Mouse (Mus musculus): Measurements from ENCODE around the gene Iqgap2. TPM values are rescaled to one million over a fixed set of nuclear protein-coding genes. Genes with fewer than 3 reads are reported as not detected.

Iqgap2 gene
- polyA plus RNA-seq, 1 experiment, result 44.1 TPM

DNA sequence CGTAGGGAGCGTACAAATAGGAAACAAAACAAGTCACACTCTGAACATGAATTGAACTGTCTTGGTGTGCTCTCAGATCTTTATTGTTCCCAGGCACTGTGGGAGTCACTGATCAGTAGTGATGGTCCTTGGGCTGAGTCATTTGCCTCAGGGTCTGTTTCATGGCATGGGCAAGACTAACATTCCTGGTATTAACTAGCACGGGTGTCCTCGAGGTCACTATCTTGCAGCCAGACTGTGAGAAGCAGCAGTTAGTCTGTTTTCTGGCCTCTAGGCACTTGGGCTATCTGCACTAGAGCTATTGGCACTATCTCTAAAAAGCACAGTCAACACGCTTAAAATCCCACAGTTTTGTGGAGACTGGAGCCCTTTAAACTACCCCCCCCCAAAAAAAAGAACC, 295.8 kb downstream of the Iqgap2 start:
- Histone ChIP-seq H3K4me1 (ENCODE audit: control insufficient read depth, insufficient read depth, insufficient read length, low read length) (no peaks in the 10 kb centered on the region), H3K27me3 (ENCODE audit: control insufficient read depth, insufficient read depth, low read length) (no peaks in the 10 kb centered on the region), H3K4me3 (ENCODE audit: low read depth, low read length) (no peak overlapping the region), H3K27ac (ENCODE audit: insufficient read depth, low read depth, low read length) (no peak overlapping the region), H3K36me3 (ENCODE audit: control insufficient read depth, insufficient read depth, low read length) (no peaks in the 10 kb centered on the region)
- no peak for TF ChIP-seq POLR2A (IDR thresholded peaks at IDR 0.05; ENCODE audit: low read depth, low read length)
- TF ChIP-seq CTCF (IDR thresholded peaks at IDR 0.05; ENCODE audit: extremely low read depth, insufficient read length, insufficient replicate concordance, low read depth, low read length), result no peak
- 64% methylated on average over 5 of the region's 5 CpGs for WGBS

DNA sequence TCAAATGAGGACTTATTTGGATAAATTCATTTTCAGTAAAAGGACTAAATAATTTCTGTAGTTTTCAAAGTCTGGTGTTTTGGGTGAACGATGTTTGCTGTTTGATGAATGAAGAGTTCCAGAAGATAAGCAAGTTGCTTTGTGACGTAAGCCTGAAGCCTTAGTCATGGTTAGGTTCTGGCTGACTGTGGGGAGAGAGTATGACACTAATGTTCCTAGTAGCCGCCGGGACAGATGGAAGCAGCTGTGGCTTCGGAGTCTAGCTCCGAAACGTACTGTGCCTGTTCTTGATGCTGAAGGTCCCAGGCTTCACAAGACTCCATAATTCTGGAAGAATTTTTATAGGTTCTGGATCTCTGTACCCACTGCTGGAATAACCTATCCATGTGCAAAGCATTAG, 296.3 kb downstream of the Iqgap2 start:
- Histone ChIP-seq H3K4me1 (ENCODE audit: control insufficient read depth, insufficient read depth, insufficient read length, low read length) (no peaks in the 10 kb centered on the region), H3K27me3 (ENCODE audit: control insufficient read depth, insufficient read depth, low read length) (no peaks in the 10 kb centered on the region), H3K36me3 (ENCODE audit: control insufficient read depth, insufficient read depth, low read length) (no peaks in the 10 kb centered on the region), H3K4me3 (ENCODE audit: low read depth, low read length) (no peak overlapping the region), H3K27ac (ENCODE audit: insufficient read depth, low read depth, low read length) (no peak overlapping the region)
- WGBS, result 82% methylated on average over 7 of the region's 7 CpGs
- no peak for TF ChIP-seq CTCF (IDR thresholded peaks at IDR 0.05; ENCODE audit: extremely low read depth, insufficient read length, insufficient replicate concordance, low read depth, low read length)
- TF ChIP-seq POLR2A (IDR thresholded peaks at IDR 0.05; ENCODE audit: low read depth, low read length), result no peak

DNA sequence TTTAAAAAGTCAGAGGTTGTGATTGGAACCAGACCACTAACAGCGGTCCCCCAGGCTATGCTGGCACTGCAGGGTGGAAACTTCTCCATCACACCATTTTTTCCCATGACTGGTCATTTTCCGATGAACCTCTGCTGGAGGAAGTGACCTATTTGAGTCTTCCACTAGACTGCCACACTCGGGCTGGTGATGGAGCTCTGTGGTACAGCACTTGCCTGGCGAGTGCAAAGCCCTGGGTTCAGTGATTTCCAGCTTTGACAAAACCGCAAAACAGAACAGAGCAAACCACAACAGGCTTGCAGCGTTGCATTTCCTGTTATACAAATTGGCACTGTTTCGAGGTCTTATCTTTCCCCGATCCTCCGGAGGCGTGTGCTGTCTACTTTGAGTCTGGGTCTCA, 298.9 kb downstream of the Iqgap2 start:
- Histone ChIP-seq H3K4me3 (ENCODE audit: low read depth, low read length) (no peak overlapping the region), H3K36me3 (ENCODE audit: control insufficient read depth, insufficient read depth, low read length) (no peaks in the 10 kb centered on the region), H3K27ac (ENCODE audit: insufficient read depth, low read depth, low read length) (no peak overlapping the region), H3K27me3 (ENCODE audit: control insufficient read depth, insufficient read depth, low read length) (no peaks in the 10 kb centered on the region), H3K4me1 (ENCODE audit: control insufficient read depth, insufficient read depth, insufficient read length, low read length) (no peaks in the 10 kb centered on the region)
- TF ChIP-seq CTCF (IDR thresholded peaks at IDR 0.05; ENCODE audit: extremely low read depth, insufficient read length, insufficient replicate concordance, low read depth, low read length), result no peak
- TF ChIP-seq POLR2A (IDR thresholded peaks at IDR 0.05; ENCODE audit: low read depth, low read length), result no peak
- 58% methylated on average over 10 of the region's 10 CpGs for WGBS

DNA sequence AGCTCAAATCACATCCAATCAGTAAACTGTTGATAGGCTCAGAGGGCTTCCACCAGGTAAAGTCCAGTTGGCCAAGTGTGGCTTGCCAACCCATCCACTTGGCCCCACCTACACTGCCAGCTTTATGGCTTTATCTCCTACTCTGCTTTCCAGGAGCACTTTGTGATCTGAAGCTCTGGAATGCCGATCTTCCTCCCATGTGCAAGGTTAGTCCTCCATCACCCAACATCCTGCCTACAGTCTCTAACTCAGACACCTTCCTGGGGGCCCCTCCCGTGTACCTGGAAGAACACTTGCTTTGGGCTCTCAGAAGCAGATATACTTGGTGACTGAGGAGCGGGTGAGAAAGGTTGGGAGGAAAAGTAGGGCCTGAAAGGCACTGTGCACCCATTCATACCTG, 300.1 kb downstream of the Iqgap2 start:
- TF ChIP-seq POLR2A (IDR thresholded peaks at IDR 0.05; ENCODE audit: low read depth, low read length) (no peak), CTCF (IDR thresholded peaks at IDR 0.05; ENCODE audit: extremely low read depth, insufficient read length, insufficient replicate concordance, low read depth, low read length) (no peak)
- 78% methylated on average over 3 of the region's 3 CpGs for WGBS
- H3K4me1 ChIP-seq (ENCODE audit: control insufficient read depth, insufficient read depth, insufficient read length, low read length), result no peaks in the 10 kb centered on the region

DNA sequence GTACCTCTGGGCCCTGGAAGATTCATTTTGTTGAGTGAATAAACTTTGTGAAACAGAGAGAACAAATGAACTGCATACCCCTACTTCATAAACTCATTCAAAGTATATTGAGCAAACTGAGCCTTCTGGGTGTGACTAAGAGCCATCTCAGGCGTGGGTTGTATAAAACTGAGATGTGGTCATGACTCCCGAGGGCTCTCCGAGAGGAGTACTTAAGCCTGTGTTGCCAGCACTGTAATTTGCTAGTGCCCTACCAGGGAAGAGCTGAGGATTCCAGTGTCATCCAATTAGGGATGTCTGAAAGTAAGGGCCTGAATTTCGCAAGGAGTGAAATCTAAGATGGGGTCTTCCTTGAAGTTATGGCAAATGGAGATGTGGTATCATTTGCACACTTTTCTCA, 304.1 kb downstream of the Iqgap2 start:
- TF ChIP-seq POLR2A (IDR thresholded peaks at IDR 0.05; ENCODE audit: low read depth, low read length) (no peak), CTCF (IDR thresholded peaks at IDR 0.05; ENCODE audit: extremely low read depth, insufficient read length, insufficient replicate concordance, low read depth, low read length) (no peak)
- Histone ChIP-seq H3K36me3 (ENCODE audit: control insufficient read depth, insufficient read depth, low read length) (no peaks in the 10 kb centered on the region), H3K27me3 (ENCODE audit: control insufficient read depth, insufficient read depth, low read length) (no peaks in the 10 kb centered on the region), H3K4me3 (ENCODE audit: low read depth, low read length) (no peak overlapping the region), H3K4me1 (ENCODE audit: control insufficient read depth, insufficient read depth, insufficient read length, low read length) (no peaks in the 10 kb centered on the region), H3K27ac (ENCODE audit: insufficient read depth, low read depth, low read length) (no peak overlapping the region)
- WGBS, result 74% methylated on average over 4 of the region's 4 CpGs

More for the DNA sequence above, 300.1 kb downstream of the Iqgap2 start:
- Histone ChIP-seq H3K4me3 (ENCODE audit: low read depth, low read length) (no peak overlapping the region), H3K27ac (ENCODE audit: insufficient read depth, low read depth, low read length) (no peak overlapping the region), H3K36me3 (ENCODE audit: control insufficient read depth, insufficient read depth, low read length) (no peaks in the 10 kb centered on the region), H3K27me3 (ENCODE audit: control insufficient read depth, insufficient read depth, low read length) (no peaks in the 10 kb centered on the region)

DNA sequence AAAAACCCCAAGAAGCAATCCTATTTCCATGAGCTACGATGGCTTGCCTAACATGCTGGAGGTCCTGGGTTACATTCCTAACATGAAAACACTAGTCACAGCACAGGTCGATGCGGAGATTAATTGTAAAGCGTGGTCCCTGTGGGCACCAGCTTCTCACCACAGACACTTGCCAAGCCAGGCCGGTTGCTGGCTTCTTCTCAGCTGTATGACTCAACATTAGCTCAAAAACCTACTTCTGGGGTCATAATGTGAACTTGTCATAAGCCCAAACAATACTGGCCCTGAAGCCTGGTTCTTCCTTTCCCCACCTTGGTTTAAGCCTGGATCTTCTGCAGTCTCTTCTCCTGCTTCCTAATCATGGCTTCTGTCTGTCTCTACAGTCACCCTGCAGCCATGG, 306.8 kb downstream of the Iqgap2 start:
- no peaks in the 10 kb centered on the region for H3K4me1 ChIP-seq (ENCODE audit: control insufficient read depth, insufficient read depth, insufficient read length, low read length)
- H3K4me3 ChIP-seq (ENCODE audit: low read depth, low read length), result no peak overlapping the region
- H3K27me3 ChIP-seq (ENCODE audit: control insufficient read depth, insufficient read depth, low read length), result no peaks in the 10 kb centered on the region; the same call in 1 of the 2 replicates
- no peak overlapping the region for H3K27ac ChIP-seq (ENCODE audit: insufficient read depth, low read depth, low read length)
- 77% methylated on average over 5 of the region's 5 CpGs for WGBS
- TF ChIP-seq CTCF (IDR thresholded peaks at IDR 0.05; ENCODE audit: extremely low read depth, insufficient read length, insufficient replicate concordance, low read depth, low read length) (no peak), POLR2A (IDR thresholded peaks at IDR 0.05; ENCODE audit: low read depth, low read length) (no peak)
- H3K36me3 ChIP-seq (ENCODE audit: control insufficient read depth, insufficient read depth, low read length), result no peaks in the 10 kb centered on the region

DNA sequence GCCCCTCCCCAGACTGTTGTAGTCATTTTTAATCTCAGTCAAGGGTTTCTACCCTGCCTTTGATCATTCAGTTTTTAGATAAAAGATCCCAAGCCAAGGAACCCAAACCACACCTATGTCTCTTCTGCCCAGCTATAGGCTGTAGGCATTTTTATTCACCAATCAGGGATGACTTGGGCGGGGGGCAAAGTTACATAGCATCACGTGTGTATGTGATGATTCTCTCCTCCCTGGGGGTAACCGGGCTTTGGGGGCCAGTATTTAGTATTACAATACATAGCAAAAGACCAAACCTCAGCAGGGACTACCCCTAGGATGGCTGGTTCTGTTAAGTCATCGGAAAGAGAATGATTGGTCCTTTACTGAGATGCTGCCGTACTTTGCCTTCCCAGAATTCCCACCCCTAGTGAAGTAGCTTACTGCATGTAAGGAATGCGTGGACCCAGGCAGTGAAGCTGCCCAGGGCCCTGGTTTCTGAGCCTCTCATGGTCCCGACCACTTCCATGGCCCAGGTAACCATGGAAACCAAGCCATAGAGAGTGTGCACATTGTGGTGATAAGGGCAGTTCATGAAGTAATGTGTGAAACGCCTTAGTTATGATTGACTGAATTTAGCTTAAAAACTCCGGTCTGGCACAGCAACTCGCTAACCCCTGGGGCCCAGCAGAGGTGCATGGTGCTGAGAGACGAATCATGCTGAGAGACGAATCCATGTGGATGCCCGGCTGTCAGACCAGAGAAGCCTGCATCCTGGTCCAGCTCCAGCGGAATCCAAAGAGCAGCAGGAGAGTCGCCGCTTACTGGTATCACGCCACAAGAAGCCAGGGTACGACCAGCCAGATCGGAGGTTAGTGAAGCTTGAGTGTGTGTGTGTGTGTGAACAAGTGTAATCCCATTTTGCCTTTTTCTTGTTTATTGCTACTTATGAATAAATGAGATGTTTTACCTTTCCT, 308.2 kb downstream of the Iqgap2 start:
- Histone ChIP-seq H3K27me3 (ENCODE audit: control insufficient read depth, insufficient read depth, low read length) (no peaks in the 10 kb centered on the region; the same call in 1 of the 2 replicates), H3K27ac (ENCODE audit: insufficient read depth, low read depth, low read length) (no peak overlapping the region), H3K36me3 (ENCODE audit: control insufficient read depth, insufficient read depth, low read length) (no peaks in the 10 kb centered on the region), H3K4me3 (ENCODE audit: low read depth, low read length) (no peak overlapping the region), H3K4me1 (ENCODE audit: control insufficient read depth, insufficient read depth, insufficient read length, low read length) (no peaks in the 10 kb centered on the region)
- TF ChIP-seq CTCF (IDR thresholded peaks at IDR 0.05; ENCODE audit: extremely low read depth, insufficient read length, insufficient replicate concordance, low read depth, low read length) (no peak), POLR2A (IDR thresholded peaks at IDR 0.05; ENCODE audit: low read depth, low read length) (no peak)
- 65% methylated on average over 19 of the region's 19 CpGs for WGBS
